Mouse (Mus musculus): ENCODE measurements around the gene Clgn. TPM values are rescaled to one million over a fixed set of nuclear protein-coding genes. Genes with fewer than 3 reads are reported as not detected.

The Clgn gene
- total RNA-seq (2023) = not detected

GRCm38 (mm10) chr8:83389316-83390005, at the start of gene Clgn:
Gene Clgn (plus strand): TSS chr8:83389867.

GRCm38 (mm10) chr8:83348263-83348662, 41.4 kb upstream of the Clgn start, which contains the start of gene Mgat4d:
Gene Mgat4d (plus strand): TSS chr8:83348471.

GRCm38 (mm10) chr8:83458222-83458621, 68.6 kb downstream of the Clgn start, which contains the start of gene Scoc:
Gene Scoc (minus strand): TSS chr8:83458391.

Other genes starting within 250 kb of the Clgn start
- 3.3 TPM for gene Tbc1d9, start 224.5 kb upstream of the Clgn start, total RNA-seq (2023)
- gene Gm10645, start 223.7 kb upstream of the Clgn start, total RNA-seq (2023) = not detected
- not detected for gene Ucp1, start 99.5 kb upstream of the Clgn start, total RNA-seq (2023)
- 5.6 TPM for gene Elmod2, start 57.4 kb upstream of the Clgn start, total RNA-seq (2023)
- gene Mgat4d, start 41.4 kb upstream of the Clgn start, total RNA-seq (2023) = not detected
- gene Scoc, start 68.5 kb downstream of the Clgn start, total RNA-seq (2023) = 21.1 TPM
- not detected for gene Olfr370, start 145.9 kb downstream of the Clgn start, total RNA-seq (2023)
- gene Ndufb7, start 176.8 kb downstream of the Clgn start, total RNA-seq (2023) = 79.0 TPM
- 231 TPM for gene Tecr, start 218.1 kb downstream of the Clgn start, total RNA-seq (2023)
- gene Dnajb1, start 218.3 kb downstream of the Clgn start, total RNA-seq (2023) = 114 TPM

Measured in CD4-positive naive resting alpha-beta T cell, adult 57 days (primary cell).